Mouse (Mus musculus): ENCODE data around the gene Nceh1. TPM values are rescaled to one million over a fixed set of nuclear protein-coding genes. Genes with fewer than 3 reads are reported as not detected.
A peak's percentile ranks its signal among the peaks of the same experiment; 100 is the strongest.

Gene Nceh1
- 100 to 1,000 TPM; 165 to 174 TPM for total RNA-seq (2021)
- long read RNA-seq, experiment 1, full-length matches to known transcripts, result 144 of 166 reads
- long read RNA-seq, experiment 1, partial matches to known transcripts, result 20 of 166 reads
- long read RNA-seq, experiment 1, other reads (novel, unspliced or antisense), result 2 of 166 reads
- long read RNA-seq, experiment 2, full-length matches to known transcripts, result 151 of 171 reads
- long read RNA-seq, experiment 2, partial matches to known transcripts, result 19 of 171 reads
- long read RNA-seq, experiment 2, other reads (novel, unspliced or antisense), result 1 of 171 reads

GRCm38 (mm10) chr3:27182733-27183600, at the start of gene Nceh1:
Nceh1 (plus strand) TSS chr3:27182965.
- DNase-seq, result peak; percentile 92 to 95
- intact Hi-C loops (cut with DNase I), result loop anchor here (10.0 kb wide), 1 partner anchor 162 kb away; no protein-coding TSS in a partner anchor

- DNase-seq, result no peak
- intact Hi-C loops (cut with DNase I), result no loop called here
These were observed 42.7 kb upstream of the Nceh1 start for GRCm38 (mm10) chr3:27140101-27140500.

GRCm38 (mm10) chr3:27143570-27143969, 39.2 kb upstream of the Nceh1 start:
- DNase-seq, result no peak
- intact Hi-C loops (cut with DNase I), result no loop called here

GRCm38 (mm10) chr3:27145733-27146132, 37.0 kb upstream of the Nceh1 start:
- intact Hi-C loops (cut with DNase I), result no loop called here
- no peak for DNase-seq

- intact Hi-C loops (cut with DNase I), result no loop called here
- peak in 1 of 2 experiments; percentile 11 for DNase-seq
These were observed 29.5 kb upstream of the Nceh1 start for GRCm38 (mm10) chr3:27153191-27153671.

- peak; percentile 97 to 99 for DNase-seq
- intact Hi-C loops (cut with DNase I), result loop anchor here (2.0 kb wide), 1 partner anchor 27 kb away; no protein-coding TSS in a partner anchor
These were observed 29.0 kb upstream of the Nceh1 start, which contains the start of gene Ect2 for GRCm38 (mm10) chr3:27153701-27154209. Ect2 (minus strand) TSS chr3:27153878.

DNA sequence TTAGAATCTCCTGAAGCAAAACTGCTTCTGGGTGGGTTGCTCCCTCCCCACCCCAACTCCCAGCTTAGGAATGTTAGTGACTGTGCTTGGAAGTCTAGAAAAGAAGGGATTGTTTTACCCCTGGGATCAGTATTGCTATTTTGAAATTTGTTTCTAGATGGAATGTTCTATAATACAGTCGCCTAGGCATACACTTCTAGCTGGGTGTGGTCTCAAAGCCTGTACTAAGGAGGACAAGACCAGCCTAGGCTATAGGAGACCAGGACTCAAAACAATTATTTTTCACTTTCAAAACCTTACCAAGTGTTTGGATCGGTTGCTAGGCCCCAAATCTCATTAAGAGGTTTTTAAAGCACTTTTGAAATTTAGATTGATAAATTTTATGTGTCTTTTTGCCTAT, 28.5 kb upstream of the Nceh1 start:
- DNase-seq, result peak in 1 of 2 experiments; percentile 4
- intact Hi-C loops (cut with DNase I), result loop anchor here (2.0 kb wide), 1 partner anchor 27 kb away; no protein-coding TSS in a partner anchor

- intact Hi-C loops (cut with DNase I), result loop anchor here (2.0 kb wide), 1 partner anchor 26 kb away; no protein-coding TSS in a partner anchor
- peak in 1 of 2 experiments; percentile 25 for DNase-seq
These were observed 27.5 kb upstream of the Nceh1 start for GRCm38 (mm10) chr3:27155051-27155855.

GRCm38 (mm10) chr3:27155856-27156593, 26.7 kb upstream of the Nceh1 start:
- no peak for DNase-seq
- intact Hi-C loops (cut with DNase I), result loop anchor here (2.0 kb wide), 1 partner anchor 25 kb away; no protein-coding TSS in a partner anchor

GRCm38 (mm10) chr3:27156594-27156949, 26.2 kb upstream of the Nceh1 start:
- no peak for DNase-seq
- intact Hi-C loops (cut with DNase I), result no loop called here

DNA sequence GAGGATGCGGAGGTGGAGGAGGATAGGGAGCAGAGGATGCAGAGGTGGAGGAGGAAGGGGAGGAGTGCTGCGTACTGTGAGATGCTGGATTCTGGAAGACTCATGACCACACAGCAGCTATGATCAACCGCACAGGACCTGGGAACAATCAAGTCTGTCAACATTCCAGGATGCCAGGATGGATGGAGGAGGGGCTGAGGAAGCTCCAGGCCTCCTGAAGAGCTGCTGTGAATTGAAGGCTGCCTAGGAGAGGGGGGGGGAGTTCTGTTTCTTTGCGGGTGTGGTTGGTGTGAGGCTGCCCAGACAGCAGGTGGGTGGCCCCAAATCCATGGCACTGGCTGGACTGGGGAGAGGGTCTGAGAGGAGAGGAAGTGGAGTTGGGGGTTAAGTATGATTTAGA, 23.9 kb upstream of the Nceh1 start:
- no peak for DNase-seq
- intact Hi-C loops (cut with DNase I), result no loop called here

GRCm38 (mm10) chr3:27161645-27162409, 20.9 kb upstream of the Nceh1 start:
- no peak for DNase-seq
- intact Hi-C loops (cut with DNase I), result no loop called here

GRCm38 (mm10) chr3:27162410-27162804, 20.4 kb upstream of the Nceh1 start:
- no peak for DNase-seq
- intact Hi-C loops (cut with DNase I), result no loop called here

- intact Hi-C loops (cut with DNase I), result no loop called here
- no peak for DNase-seq
These were observed 17.2 kb upstream of the Nceh1 start for GRCm38 (mm10) chr3:27165481-27166065.

DNA sequence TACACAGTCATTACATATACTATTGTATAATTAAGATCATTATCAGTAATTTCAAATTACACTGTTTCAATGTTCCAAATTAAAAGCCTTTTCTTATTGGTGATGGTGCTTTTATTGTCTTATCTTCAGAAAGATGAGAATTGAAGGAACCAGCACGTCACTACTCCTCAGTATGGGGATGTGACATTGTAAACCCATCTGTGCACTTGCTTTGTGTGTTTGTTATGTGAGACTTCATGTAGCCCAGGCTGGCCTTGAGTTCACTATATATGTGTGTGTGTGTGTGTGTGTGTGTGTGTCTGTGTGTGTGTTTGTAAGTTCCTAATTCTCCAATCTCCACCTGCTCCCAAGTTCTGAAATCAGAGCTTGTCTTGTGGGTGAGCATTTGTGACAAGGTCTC, 12.5 kb upstream of the Nceh1 start:
- no peak for DNase-seq
- intact Hi-C loops (cut with DNase I), result loop anchor here (10.0 kb wide), 1 partner anchor 275 kb away; no protein-coding TSS in a partner anchor

- intact Hi-C loops (cut with DNase I), result loop anchor here (2.0 to 10.0 kb wide), 3 partner anchors 25 to 265 kb away; no protein-coding TSS in a partner anchor
- no peak for DNase-seq
These were observed 3.1 kb upstream of the Nceh1 start for GRCm38 (mm10) chr3:27179711-27180110.

GRCm38 (mm10) chr3:27183601-27184175, 923 bp downstream of the Nceh1 start:
- intact Hi-C loops (cut with DNase I), result loop anchor here (10.0 kb wide), 1 partner anchor 161 kb away; no protein-coding TSS in a partner anchor
- DNase-seq, result peak; percentile 24 to 27

DNA sequence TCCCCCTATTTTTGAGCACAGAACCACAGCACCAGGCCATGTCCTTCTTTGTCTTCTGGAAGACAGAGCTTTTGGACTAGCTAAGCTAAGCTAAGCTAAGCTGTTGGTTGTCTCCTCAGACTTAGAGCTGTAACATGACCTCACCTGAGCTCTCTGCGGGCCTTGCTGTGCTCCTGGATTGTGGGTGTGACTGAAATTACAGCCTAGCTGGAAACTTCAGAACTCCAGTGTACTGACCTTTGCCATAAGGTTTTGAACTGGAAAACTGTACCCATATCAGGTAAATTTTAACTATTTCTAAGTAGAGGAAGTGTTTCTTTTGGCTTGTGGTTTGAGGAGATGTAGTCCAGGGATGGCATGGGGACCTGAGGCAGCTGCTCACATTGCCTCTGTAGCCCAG, 5.6 kb downstream of the Nceh1 start:
- intact Hi-C loops (cut with DNase I), result loop anchor here (10.0 kb wide), 1 partner anchor 156 kb away; no protein-coding TSS in a partner anchor
- no peak for DNase-seq
